Mouse (Mus musculus): ENCODE results near the gene 2010300C02Rik. TPM values are rescaled to one million over a fixed set of nuclear protein-coding genes. Genes with fewer than 3 reads are reported as not detected.
A peak's percentile ranks its signal among the peaks of the same experiment; 100 is the strongest.

The 2010300C02Rik gene
- polyA plus RNA-seq, 1 experiment from 2014 or later, result 6.6 TPM

- H3K9me3 ChIP-seq (ENCODE audit: control insufficient read depth, low read depth, low read length), result no peaks in the 10 kb centered on the region
- 0 out of 2 replicates have a peak, but pooled peaks cover under 1% of the 10 kb centered on the region for H3K4me1 ChIP-seq (ENCODE audit: control insufficient read depth, insufficient read depth, low read length)
- no peak overlapping the region for H3K4me2 ChIP-seq (replicated peaks; ENCODE audit: low read depth, low read length)
- H3K36me3 ChIP-seq (ENCODE audit: control insufficient read depth, insufficient read depth, low read length), result no peaks in the 10 kb centered on the region
- 64% methylated on average over 5 of the region's 5 CpGs for WGBS
- H3K9ac ChIP-seq (replicated peaks; ENCODE audit: low read depth, low read length), result no peak overlapping the region
- no peak overlapping the region for H3K27ac ChIP-seq (ENCODE audit: low read length)
- H3K4me3 ChIP-seq (ENCODE audit: low read depth, low read length), result no peak overlapping the region
- no peaks in the 10 kb centered on the region for H3K27me3 ChIP-seq (ENCODE audit: control insufficient read depth, insufficient read depth, low read length)
- no peak for ATAC-seq (ENCODE audit: insufficient number of reproducible peaks, insufficient read depth, low FRiP score, low read depth)
Observed at GRCm38 (mm10) chr1:37698852-37699439, 20.9 kb downstream of the 2010300C02Rik start.

GRCm38 (mm10) chr1:37698186-37698839 lies 21.6 kb downstream of the 2010300C02Rik start:
- Histone ChIP-seq H3K27ac (ENCODE audit: low read length) (no peak overlapping the region), H3K4me3 (ENCODE audit: low read depth, low read length) (no peak overlapping the region), H3K36me3 (ENCODE audit: control insufficient read depth, insufficient read depth, low read length) (no peaks in the 10 kb centered on the region), H3K27me3 (ENCODE audit: control insufficient read depth, insufficient read depth, low read length) (no peaks in the 10 kb centered on the region), H3K4me1 (ENCODE audit: control insufficient read depth, insufficient read depth, low read length) (0 out of 2 replicates have a peak, but pooled peaks cover 5% of the 10 kb centered on the region), H3K4me2 (replicated peaks; ENCODE audit: low read depth, low read length) (no peak overlapping the region), H3K9ac (replicated peaks; ENCODE audit: low read depth, low read length) (no peak overlapping the region), H3K9me3 (ENCODE audit: control insufficient read depth, low read depth, low read length) (no peaks in the 10 kb centered on the region)
- ATAC-seq (ENCODE audit: insufficient number of reproducible peaks, insufficient read depth, low FRiP score, low read depth), result no peak
- WGBS, result 69% methylated on average over 8 of the region's 8 CpGs

- no peak overlapping the region for H3K27ac ChIP-seq (ENCODE audit: low read length)
- no peak overlapping the region for H3K9ac ChIP-seq (replicated peaks; ENCODE audit: low read depth, low read length)
- 0 out of 2 replicates have a peak, but pooled peaks cover 5% of the 10 kb centered on the region for H3K4me1 ChIP-seq (ENCODE audit: control insufficient read depth, insufficient read depth, low read length)
- H3K4me3 ChIP-seq (ENCODE audit: low read depth, low read length), result no peak overlapping the region
- H3K4me2 ChIP-seq (replicated peaks; ENCODE audit: low read depth, low read length), result no peak overlapping the region
- no peaks in the 10 kb centered on the region for H3K27me3 ChIP-seq (ENCODE audit: control insufficient read depth, insufficient read depth, low read length)
- H3K36me3 ChIP-seq (ENCODE audit: control insufficient read depth, insufficient read depth, low read length), result no peaks in the 10 kb centered on the region
- no peaks in the 10 kb centered on the region for H3K9me3 ChIP-seq (ENCODE audit: control insufficient read depth, low read depth, low read length)
- WGBS, result 71% methylated on average over 3 of the region's 3 CpGs
- no peak for ATAC-seq (ENCODE audit: insufficient number of reproducible peaks, insufficient read depth, low FRiP score, low read depth)
Observed at GRCm38 (mm10) chr1:37696918-37697317, 23.0 kb downstream of the 2010300C02Rik start.

- no peak overlapping the region for H3K4me2 ChIP-seq (replicated peaks; ENCODE audit: low read depth, low read length)
- no peak for ATAC-seq (ENCODE audit: insufficient number of reproducible peaks, insufficient read depth, low FRiP score, low read depth)
- no peaks in the 10 kb centered on the region for H3K27me3 ChIP-seq (ENCODE audit: control insufficient read depth, insufficient read depth, low read length)
- H3K27ac ChIP-seq (ENCODE audit: low read length), result no peak overlapping the region
- H3K9me3 ChIP-seq (ENCODE audit: control insufficient read depth, low read depth, low read length), result no peaks in the 10 kb centered on the region
- whole genome bisulfite sequencing, result 76% methylated on average over 9 of the region's 9 CpGs
- H3K4me1 ChIP-seq (ENCODE audit: control insufficient read depth, insufficient read depth, low read length), result 0 out of 2 replicates have a peak, but pooled peaks cover 5% of the 10 kb centered on the region
- H3K4me3 ChIP-seq (ENCODE audit: low read depth, low read length), result no peak overlapping the region
- H3K36me3 ChIP-seq (ENCODE audit: control insufficient read depth, insufficient read depth, low read length), result no peaks in the 10 kb centered on the region
- no peak overlapping the region for H3K9ac ChIP-seq (replicated peaks; ENCODE audit: low read depth, low read length)
Observed at GRCm38 (mm10) chr1:37695732-37696131, 24.2 kb downstream of the 2010300C02Rik start.

- Histone ChIP-seq H3K27me3 (ENCODE audit: control insufficient read depth, insufficient read depth, low read length) (no peaks in the 10 kb centered on the region), H3K36me3 (ENCODE audit: control insufficient read depth, insufficient read depth, low read length) (no peaks in the 10 kb centered on the region), H3K4me1 (ENCODE audit: control insufficient read depth, insufficient read depth, low read length) (0 out of 2 replicates have a peak, but pooled peaks cover 5% of the 10 kb centered on the region), H3K9ac (replicated peaks; ENCODE audit: low read depth, low read length) (no peak overlapping the region), H3K9me3 (ENCODE audit: control insufficient read depth, low read depth, low read length) (no peaks in the 10 kb centered on the region), H3K4me2 (replicated peaks; ENCODE audit: low read depth, low read length) (no peak overlapping the region), H3K27ac (ENCODE audit: low read length) (peak overlapping the region; percentile 6; the same call in 1 of the 2 replicates), H3K4me3 (ENCODE audit: low read depth, low read length) (no peak overlapping the region)
- WGBS, result 33% methylated on average over 8 of the region's 8 CpGs
- peak; percentile 88 for ATAC-seq (ENCODE audit: insufficient number of reproducible peaks, insufficient read depth, low FRiP score, low read depth)
Observed at GRCm38 (mm10) chr1:37694417-37694816, 25.5 kb downstream of the 2010300C02Rik start.

GRCm38 (mm10) chr1:37691179-37691578 lies 28.7 kb downstream of the 2010300C02Rik start:
- no peak for ATAC-seq (ENCODE audit: insufficient number of reproducible peaks, insufficient read depth, low FRiP score, low read depth)
- H3K9me3 ChIP-seq (ENCODE audit: control insufficient read depth, low read depth, low read length), result no peaks in the 10 kb centered on the region

GRCm38 (mm10) chr1:37690665-37691064 lies 29.2 kb downstream of the 2010300C02Rik start:
- no peaks in the 10 kb centered on the region for H3K36me3 ChIP-seq (ENCODE audit: control insufficient read depth, insufficient read depth, low read length)
- 79% methylated on average over 5 of the region's 5 CpGs for WGBS

More at GRCm38 (mm10) chr1:37691179-37691578, 28.7 kb downstream of the 2010300C02Rik start:
- Histone ChIP-seq H3K4me1 (ENCODE audit: control insufficient read depth, insufficient read depth, low read length) (0 out of 2 replicates have a peak, but pooled peaks cover 5% of the 10 kb centered on the region), H3K4me2 (replicated peaks; ENCODE audit: low read depth, low read length) (no peak overlapping the region), H3K27ac (ENCODE audit: low read length) (no peak overlapping the region), H3K27me3 (ENCODE audit: control insufficient read depth, insufficient read depth, low read length) (no peaks in the 10 kb centered on the region), H3K4me3 (ENCODE audit: low read depth, low read length) (no peak overlapping the region), H3K36me3 (ENCODE audit: control insufficient read depth, insufficient read depth, low read length) (no peaks in the 10 kb centered on the region), H3K9ac (replicated peaks; ENCODE audit: low read depth, low read length) (no peak overlapping the region)
- WGBS, result 43% methylated on average over 8 of the region's 8 CpGs

GRCm38 (mm10) chr1:37689730-37690129 lies 30.2 kb downstream of the 2010300C02Rik start:
- H3K27ac ChIP-seq (ENCODE audit: low read length), result no peak overlapping the region
- no peaks in the 10 kb centered on the region for H3K36me3 ChIP-seq (ENCODE audit: control insufficient read depth, insufficient read depth, low read length)
- H3K9me3 ChIP-seq (ENCODE audit: control insufficient read depth, low read depth, low read length), result no peaks in the 10 kb centered on the region
- no peak overlapping the region for H3K9ac ChIP-seq (replicated peaks; ENCODE audit: low read depth, low read length)
- no peaks in the 10 kb centered on the region for H3K27me3 ChIP-seq (ENCODE audit: control insufficient read depth, insufficient read depth, low read length)
- ATAC-seq (ENCODE audit: insufficient number of reproducible peaks, insufficient read depth, low FRiP score, low read depth), result no peak
- H3K4me3 ChIP-seq (ENCODE audit: low read depth, low read length), result no peak overlapping the region
- 80% methylated on average over 6 of the region's 6 CpGs for WGBS
- 0 out of 2 replicates have a peak, but pooled peaks cover 5% of the 10 kb centered on the region for H3K4me1 ChIP-seq (ENCODE audit: control insufficient read depth, insufficient read depth, low read length)
- H3K4me2 ChIP-seq (replicated peaks; ENCODE audit: low read depth, low read length), result no peak overlapping the region

More at GRCm38 (mm10) chr1:37690665-37691064, 29.2 kb downstream of the 2010300C02Rik start:
- Histone ChIP-seq H3K4me2 (replicated peaks; ENCODE audit: low read depth, low read length) (no peak overlapping the region), H3K4me1 (ENCODE audit: control insufficient read depth, insufficient read depth, low read length) (0 out of 2 replicates have a peak, but pooled peaks cover 5% of the 10 kb centered on the region), H3K9ac (replicated peaks; ENCODE audit: low read depth, low read length) (no peak overlapping the region), H3K9me3 (ENCODE audit: control insufficient read depth, low read depth, low read length) (no peaks in the 10 kb centered on the region), H3K27ac (ENCODE audit: low read length) (no peak overlapping the region), H3K4me3 (ENCODE audit: low read depth, low read length) (no peak overlapping the region), H3K27me3 (ENCODE audit: control insufficient read depth, insufficient read depth, low read length) (no peaks in the 10 kb centered on the region)
- ATAC-seq (ENCODE audit: insufficient number of reproducible peaks, insufficient read depth, low FRiP score, low read depth), result no peak
